Mouse (Mus musculus) forebrain, embryonic 12.5 days (tissue): ENCODE data around the gene Jmjd7. TPM values are rescaled to one million over a fixed set of nuclear protein-coding genes. Genes with fewer than 3 reads are reported as not detected.

Source experiments
- ATAC-seq: fragments of 200-750 bp; cut with Nextera tagmentation; 2 replicates; pipeline ENCODE4 v1.8.0; 2017; ENCODE audit warnings: moderate TSS enrichment; ENCODE audit not compliant: low FRiP score
- H3K27ac ChIP-seq: fragments of 300-500 bp; sonication (generic); 2 replicates; pipeline ENCODE4 v1.5.1; 2016; ENCODE audit warnings: mild to moderate bottlenecking
- H3K27me3 ChIP-seq: fragments of 300-500 bp; sonication (generic); 2 replicates; pipeline ENCODE4 v1.6.1; 2016; ENCODE audit warnings: mild to moderate bottlenecking
- H3K36me3 ChIP-seq: fragments of 300-500 bp; sonication (generic); replicated peaks from 2 replicates; pipeline ENCODE4 v1.6.1; 2016; ENCODE audit warnings: mild to moderate bottlenecking
- H3K4me1 ChIP-seq: fragments of 300-500 bp; sonication (generic); 2 replicates; pipeline ENCODE4 v1.6.1; 2016
- H3K4me2 ChIP-seq: fragments of 300-500 bp; sonication (generic); 2 replicates; pipeline ENCODE4 v1.6.1; 2016; ENCODE audit warnings: mild to moderate bottlenecking, moderate library complexity
- H3K4me3 ChIP-seq: fragments of 300-500 bp; sonication (generic); replicated peaks from 2 replicates; pipeline ENCODE4 v1.5.1; 2016; ENCODE audit warnings: mild to moderate bottlenecking
- H3K9ac ChIP-seq: fragments of 300-500 bp; sonication (generic); 2 replicates; pipeline ENCODE4 v1.6.1; 2016; ENCODE audit warnings: mild to moderate bottlenecking
- H3K9me3 ChIP-seq: fragments of 300-500 bp; sonication (generic); 2 replicates; pipeline ENCODE4 v1.6.1; 2016
- WGBS: fragments of 180-500 bp; shearing (Covaris S2); methylation state at CpG from one replicate; pipeline ENCODE4 v1.1.7; 2016; 5-methylcytosine and 5-hydroxymethylcytosine counted together
- microRNA-seq: library from miRNA; unstranded; fragments of <30 nt; microRNA quantifications from one replicate; pipeline ENCODE4, GENCODE M21; 2017
- polyA plus RNA-seq: library from polyadenylated mRNA; unstranded; fragments of >200 nt; fragmentation: Nextera tagmentation; extraction: Ambion mirVana; gene quantifications from 2 replicates; pipeline ENCODE4 v1.2.1, GENCODE M21; 2016

The Jmjd7 gene
- polyA plus RNA-seq, 1 experiment from 2014 or later = 20.2 TPM

DNA sequence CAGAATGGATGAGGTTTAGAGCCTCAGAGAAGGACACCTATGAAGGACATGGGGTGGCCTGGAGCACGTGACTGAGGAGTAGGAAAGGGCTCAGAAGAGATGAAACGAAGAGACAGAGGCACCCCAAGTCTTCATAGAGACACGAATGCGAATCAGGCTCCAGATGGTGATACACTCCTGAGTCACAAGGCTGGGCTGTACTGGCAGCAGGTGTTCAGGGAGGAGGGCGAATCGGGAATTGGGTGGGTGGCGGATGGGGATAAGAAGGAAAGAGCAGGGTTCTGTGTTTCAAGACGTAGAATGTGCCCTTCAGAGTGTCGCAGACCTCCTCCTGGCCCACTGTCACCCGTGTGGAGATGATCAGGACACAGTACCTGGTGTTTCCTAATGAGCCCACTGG lies 38.0 kb downstream of the Jmjd7 start:
- Histone ChIP-seq H3K27me3 (0 out of 2 replicates have a peak, but pooled peaks cover under 1% of the 10 kb centered on the region), H3K9ac (no peak overlapping the region), H3K4me1 (no peaks in the 10 kb centered on the region; the same call in 1 of the 2 replicates), H3K9me3 (no peaks in the 10 kb centered on the region), H3K36me3 (no peaks in the 10 kb centered on the region), H3K4me2 (no peak overlapping the region), H3K27ac (no peak overlapping the region), H3K4me3 (no peak overlapping the region)
- WGBS = 90% methylated on average over 10 of the region's 10 CpGs
- ATAC-seq = no peak

DNA sequence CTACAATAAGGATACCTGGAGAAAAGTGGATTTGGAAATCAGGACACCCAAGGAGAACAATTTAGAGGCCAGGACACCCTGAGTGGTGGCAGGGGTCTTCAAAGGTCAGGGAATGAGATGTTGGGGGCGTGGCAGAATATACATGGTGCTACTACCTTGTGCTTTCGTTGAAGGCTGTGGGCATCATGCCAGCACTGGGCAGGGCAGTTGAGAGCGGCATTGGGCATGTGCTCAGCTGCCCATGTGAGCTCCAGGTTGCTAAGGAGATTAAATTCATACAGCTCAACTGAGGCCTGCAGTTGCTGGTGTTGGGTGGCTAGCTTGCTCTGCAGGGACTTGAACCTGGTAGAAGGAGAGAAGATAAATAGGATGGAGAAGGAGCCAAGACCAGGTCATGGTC lies 38.9 kb downstream of the Jmjd7 start:
- Histone ChIP-seq H3K9me3 (no peaks in the 10 kb centered on the region), H3K27ac (no peak overlapping the region), H3K36me3 (no peaks in the 10 kb centered on the region), H3K4me1 (no peaks in the 10 kb centered on the region; the same call in 1 of the 2 replicates), H3K4me2 (no peak overlapping the region), H3K4me3 (no peak overlapping the region), H3K27me3 (0 out of 2 replicates have a peak, but pooled peaks cover 7% of the 10 kb centered on the region), H3K9ac (no peak overlapping the region)
- 87% methylated on average over 3 of the region's 3 CpGs for WGBS
- ATAC-seq = no peak

DNA sequence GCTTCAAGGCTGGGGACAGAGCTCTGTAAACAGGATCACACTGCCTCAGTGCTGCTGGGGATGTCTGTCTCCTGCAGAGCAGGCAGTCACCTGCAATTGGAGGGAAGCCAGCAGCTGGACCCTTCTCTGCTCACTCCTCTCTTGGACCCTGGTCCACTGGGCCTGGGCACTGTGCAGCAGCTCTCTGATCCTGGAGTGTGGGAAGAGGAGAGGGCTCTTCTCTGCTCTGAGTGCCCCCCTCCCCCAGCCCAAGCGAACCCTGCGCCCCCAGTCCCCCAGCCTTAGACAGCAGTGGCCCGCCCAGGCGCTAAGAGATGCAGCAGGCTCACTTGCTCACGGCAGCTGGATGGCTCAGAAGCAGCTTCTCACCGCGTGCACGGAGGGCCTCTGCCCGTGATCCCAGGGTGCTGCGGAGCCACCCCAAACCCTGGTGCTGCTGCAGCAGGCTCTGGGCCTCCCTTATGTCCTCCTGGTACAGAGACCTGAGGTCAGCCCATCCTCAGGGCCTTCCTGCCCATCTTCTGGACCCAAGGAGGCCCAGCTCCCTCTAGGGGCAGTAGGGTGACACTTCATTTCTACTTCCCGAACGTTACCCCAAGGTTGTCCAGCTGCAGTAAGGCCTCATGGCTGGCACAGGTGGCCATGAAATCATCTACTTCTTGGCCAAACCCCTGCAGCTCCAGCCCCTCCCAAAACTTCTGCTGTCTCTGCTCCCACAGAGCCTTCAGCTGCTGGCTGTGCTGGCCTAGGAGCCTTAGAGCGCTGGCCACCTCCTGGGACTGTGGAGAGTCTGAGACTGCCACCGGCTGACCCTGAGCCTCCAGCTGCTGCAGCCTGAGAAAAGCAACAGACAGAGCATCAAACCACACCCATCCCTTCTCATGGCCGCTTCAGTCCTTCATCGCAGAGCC lies 41.5 kb downstream of the Jmjd7 start:
- no peaks in the 10 kb centered on the region for H3K36me3 ChIP-seq
- no peak overlapping the region for H3K9ac ChIP-seq
- no peak overlapping the region for H3K4me2 ChIP-seq
- H3K27ac ChIP-seq = no peak overlapping the region
- ATAC-seq = peak; percentile 51
- no peak overlapping the region for H3K4me3 ChIP-seq
- WGBS = 38% methylated on average over 16 of the region's 16 CpGs
- H3K9me3 ChIP-seq = no peaks in the 10 kb centered on the region
- 0 out of 2 replicates have a peak, but pooled peaks cover 9% of the 10 kb centered on the region for H3K27me3 ChIP-seq
- no peaks in the 10 kb centered on the region; the same call in 1 of the 2 replicates for H3K4me1 ChIP-seq

DNA sequence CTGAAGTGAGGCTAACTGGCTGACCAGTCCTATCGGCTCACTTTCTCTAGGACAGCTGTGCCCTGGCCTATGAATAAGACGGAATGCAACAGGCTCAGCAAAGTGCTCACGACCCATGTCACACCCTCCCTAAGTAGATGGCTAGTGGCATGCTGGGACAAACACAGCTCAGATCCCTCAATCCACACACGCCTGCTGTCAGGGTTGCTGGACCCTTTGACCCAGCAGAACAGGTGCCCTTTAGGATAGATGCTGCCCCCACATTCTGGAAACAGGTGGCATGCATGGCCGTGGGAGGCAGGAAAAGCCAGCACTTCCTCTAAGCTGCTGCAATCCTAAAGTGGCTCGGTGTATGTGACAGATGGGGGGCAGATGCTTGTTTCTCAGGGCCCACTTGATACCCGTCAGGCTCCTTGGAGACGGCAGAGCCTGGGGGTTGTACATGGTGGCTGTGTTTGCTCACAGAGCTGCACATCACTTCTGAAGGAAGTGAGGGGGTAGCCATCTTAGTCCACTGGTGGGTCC lies 42.2 kb downstream of the Jmjd7 start:
- Histone ChIP-seq H3K4me2 (no peak overlapping the region), H3K9ac (no peak overlapping the region), H3K27ac (no peak overlapping the region), H3K4me3 (no peak overlapping the region), H3K36me3 (no peaks in the 10 kb centered on the region), H3K9me3 (no peaks in the 10 kb centered on the region), H3K4me1 (no peaks in the 10 kb centered on the region; the same call in 1 of the 2 replicates), H3K27me3 (peaks cover 16% of the 10 kb centered on the region)
- no peak for ATAC-seq
- WGBS = 79% methylated on average over 8 of the region's 8 CpGs

DNA sequence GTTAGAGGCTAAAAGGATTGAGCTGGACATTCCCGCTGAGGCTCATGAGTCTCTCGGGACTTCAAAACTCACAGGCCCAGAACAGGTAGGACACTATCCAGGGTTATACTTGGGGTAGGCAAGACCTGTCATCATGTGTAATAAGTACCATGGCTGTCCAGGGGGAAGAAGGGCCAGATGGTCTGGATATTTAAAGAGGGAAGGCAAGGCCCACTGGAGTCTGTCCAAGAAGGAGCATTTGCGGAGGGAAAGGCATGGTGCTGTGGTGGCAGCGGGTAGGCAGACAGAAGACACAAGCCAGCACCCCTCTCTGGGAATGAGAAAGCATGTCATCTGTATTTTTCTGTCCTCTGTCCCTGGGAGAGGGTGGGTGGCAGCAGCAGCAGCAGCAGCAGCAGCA lies 46.8 kb downstream of the Jmjd7 start:
- Histone ChIP-seq H3K4me3 (no peak overlapping the region), H3K27ac (no peak overlapping the region), H3K9me3 (no peaks in the 10 kb centered on the region), H3K36me3 (no peaks in the 10 kb centered on the region), H3K4me1 (peaks cover 11% of the 10 kb centered on the region), H3K4me2 (no peak overlapping the region), H3K27me3 (peaks cover 55% of the 10 kb centered on the region), H3K9ac (no peak overlapping the region)
- 91% methylated on average over 4 of the region's 4 CpGs for WGBS
- ATAC-seq = no peak

DNA sequence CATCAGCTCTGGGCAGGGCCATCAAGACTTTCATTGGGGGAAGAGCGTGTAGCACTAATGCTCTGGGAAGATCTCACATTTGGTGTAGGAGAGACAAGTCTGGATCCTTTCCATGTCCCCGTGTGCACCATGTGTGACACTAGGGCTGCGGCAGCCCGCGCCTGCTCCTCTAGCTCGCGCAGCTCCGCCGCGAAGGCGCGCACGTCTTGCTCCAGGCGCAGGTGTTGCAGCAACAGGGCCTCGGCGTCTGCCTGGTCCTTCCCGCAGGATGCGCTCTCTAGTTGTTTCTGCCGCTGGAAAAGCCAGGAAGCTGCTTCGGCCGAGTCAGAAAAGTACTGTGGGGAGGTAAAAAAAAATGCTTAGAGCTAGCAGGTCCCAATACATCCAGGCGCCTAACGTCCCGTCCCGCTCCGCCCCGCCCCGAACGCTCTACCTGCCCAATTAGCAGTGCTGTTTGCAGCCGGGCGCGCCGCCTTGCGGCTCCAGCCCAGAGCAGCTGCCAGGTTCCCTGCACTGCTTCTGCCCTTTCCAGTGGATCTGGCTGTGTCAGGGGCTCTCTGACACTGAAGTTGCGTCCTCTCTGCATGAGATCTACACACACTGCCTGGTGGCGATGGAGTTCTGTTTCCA lies 48.9 kb downstream of the Jmjd7 start:
- peak overlapping the region; percentile 41 for H3K4me3 ChIP-seq
- no peak overlapping the region for H3K27ac ChIP-seq
- no peaks in the 10 kb centered on the region for H3K36me3 ChIP-seq
- peak overlapping the region; percentile 58 for H3K4me2 ChIP-seq
- 0 out of 2 replicates have a peak overlapping the region, but pooled peaks have one; percentile 21 for H3K9ac ChIP-seq
- no peaks in the 10 kb centered on the region for H3K9me3 ChIP-seq
- H3K4me1 ChIP-seq = peaks cover 11% of the 10 kb centered on the region
- ATAC-seq = peak; percentile 67; the same call in 1 of the 2 replicates
- H3K27me3 ChIP-seq = peaks cover 50% of the 10 kb centered on the region
- WGBS = 1% methylated on average over 36 of the region's 36 CpGs

Small RNA genes within 50 kb of the gene (microRNA-seq; reads per million reads assigned to microRNA genes)
- not detected for gene Mir7665

Other genes with a start within 250 kb of the Jmjd7 start
- gene Rpap1, start 239.9 kb upstream of the Jmjd7 start, polyA plus RNA-seq = 32.8 and 33.4 TPM in 2 replicates
- gene Tyro3, start 229.8 kb upstream of the Jmjd7 start, polyA plus RNA-seq = 27.7 and 28.2 TPM in 2 replicates
- gene Mga, start 130.3 kb upstream of the Jmjd7 start, polyA plus RNA-seq = 34.7 and 39.5 TPM in 2 replicates
- 4.6 and 5.3 TPM in 2 replicates for gene Mapkbp1, start 54.8 kb upstream of the Jmjd7 start, polyA plus RNA-seq
- 6.9 and 7.3 TPM in 2 replicates for gene Gm28042, start within 50 bp of the Jmjd7 start, polyA plus RNA-seq
- gene Pla2g4b, start 5.9 kb downstream of the Jmjd7 start, polyA plus RNA-seq = 3.4 and 3.6 TPM in 2 replicates
- 9.9 and 14.4 TPM in 2 replicates for gene Ehd4, start 127.1 kb downstream of the Jmjd7 start, polyA plus RNA-seq
- gene Pla2g4e, start 217.9 kb downstream of the Jmjd7 start, polyA plus RNA-seq = 0.08 and 0.14 TPM in 2 replicates